Mouse (Mus musculus) cortical plate, adult 2 months (tissue): ENCODE data around the gene Uqcc3.

Experiments used
- CTCF ChIP-seq: fragments of 200-500 bp; IDR thresholded peaks from 2 replicates; pipeline ENCODE4 v1.5.1; 2011; ENCODE audit warnings: mild to moderate bottlenecking, control low read depth, low read length; ENCODE audit not compliant: insufficient read depth; ENCODE audit errors: extremely low read depth
- POLR2A ChIP-seq: fragments of 200-500 bp; IDR thresholded peaks from 2 replicates; pipeline ENCODE4 v1.6.1; 2011; ENCODE audit warnings: mild to moderate bottlenecking, low read length, control low read depth; ENCODE audit not compliant: insufficient read depth; ENCODE audit errors: extremely low read depth

- TF ChIP-seq CTCF (no peak), POLR2A (no peak)
These were observed 290 bp upstream of the Uqcc3 start for GRCm38 (mm10) chr19:8881034-8881392.
